Mouse (Mus musculus) adrenal gland, adult 18-20 months (tissue): Measurements from ENCODE around the gene Gm11562. TPM values are rescaled to one million over a fixed set of nuclear protein-coding genes. Genes with fewer than 3 reads are reported as not detected.

ENCODE experiments used
- DNase-seq, 2 experiments: peaks; one replicate each; pipeline ENCODE4 v3.0.0; 2021 to 2022; ENCODE audit warnings: low spot score in 2 of 2
- total RNA-seq, 2 experiments: library from RNA; stranded (reverse); gene quantifications; 1 replicate in 1 of 2; 2 replicates in 1 of 2; pipeline ENCODE4 v1.2.3; 2021

Gene Gm11562
- total RNA-seq, 2 experiments from 2014 or later: not detected

DNA sequence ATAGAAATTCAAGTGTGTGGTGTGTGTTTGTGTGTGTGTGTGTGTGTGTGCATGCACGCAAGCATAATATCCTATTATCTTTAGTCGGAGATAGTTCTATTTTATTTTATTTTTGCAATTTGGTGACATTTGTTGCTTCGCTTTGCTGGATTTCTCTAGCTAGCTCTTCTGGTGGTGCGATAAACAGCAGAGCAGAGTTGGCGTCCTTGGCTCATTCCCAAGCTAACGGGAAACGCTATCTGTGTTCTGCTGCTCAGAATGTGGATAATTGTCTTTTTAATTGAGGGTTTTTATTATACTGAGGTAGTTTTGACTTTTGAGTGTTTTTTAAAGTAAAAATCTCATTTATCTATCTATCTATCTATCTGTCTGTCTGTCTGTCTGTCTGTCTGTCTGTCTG is 35.1 kb downstream of the Gm11562 start:
- no peak for DNase-seq

DNA sequence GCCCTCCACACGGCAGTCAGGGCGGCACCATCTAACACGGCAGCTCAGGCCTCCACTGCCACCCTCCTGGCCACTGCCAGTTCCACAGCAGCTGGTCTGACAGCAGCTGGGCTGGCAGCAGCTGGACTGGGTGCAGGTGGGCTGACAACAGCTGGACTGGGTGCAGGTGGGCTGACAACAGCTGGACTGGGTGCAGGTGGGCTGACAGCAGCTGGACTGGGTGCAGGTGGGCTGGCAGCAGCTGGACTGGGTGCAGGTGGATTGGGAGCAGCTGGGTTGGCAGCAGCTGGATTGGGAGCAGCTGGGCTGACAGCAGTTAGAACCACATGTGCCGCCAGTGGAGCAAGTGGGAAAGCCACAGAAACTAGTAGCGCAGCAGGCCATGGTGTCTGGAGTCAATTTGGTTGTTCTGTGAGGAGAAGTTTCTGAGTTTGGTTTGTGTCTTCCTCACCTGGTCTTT is 37.0 kb downstream of the Gm11562 start, which contains the start of gene Krtap1-4:
Gene Krtap1-4, minus strand, starts transcription at position 410 of the 460 bp plus-strand sequence.
- DNase-seq: no peak

DNA sequence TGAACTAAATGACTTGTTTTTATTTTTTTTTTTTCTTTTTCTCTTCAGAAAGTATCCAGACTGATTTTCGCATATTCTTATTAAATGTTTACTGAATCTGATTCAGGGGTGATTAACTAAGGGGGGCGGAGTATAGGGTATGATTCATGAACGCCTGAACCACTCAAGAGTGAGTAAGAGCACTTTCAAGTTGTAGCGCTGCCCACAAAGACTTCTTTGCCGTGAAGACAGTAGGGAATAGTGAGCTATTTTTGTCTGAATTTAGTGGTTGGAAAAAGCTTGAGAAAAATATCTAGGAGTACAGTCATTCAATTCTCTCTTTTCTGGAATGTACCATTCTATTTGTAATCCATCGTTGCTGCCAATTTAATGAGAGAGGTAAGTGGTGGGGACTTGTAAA is 38.7 kb downstream of the Gm11562 start:
- no peak for DNase-seq

DNA sequence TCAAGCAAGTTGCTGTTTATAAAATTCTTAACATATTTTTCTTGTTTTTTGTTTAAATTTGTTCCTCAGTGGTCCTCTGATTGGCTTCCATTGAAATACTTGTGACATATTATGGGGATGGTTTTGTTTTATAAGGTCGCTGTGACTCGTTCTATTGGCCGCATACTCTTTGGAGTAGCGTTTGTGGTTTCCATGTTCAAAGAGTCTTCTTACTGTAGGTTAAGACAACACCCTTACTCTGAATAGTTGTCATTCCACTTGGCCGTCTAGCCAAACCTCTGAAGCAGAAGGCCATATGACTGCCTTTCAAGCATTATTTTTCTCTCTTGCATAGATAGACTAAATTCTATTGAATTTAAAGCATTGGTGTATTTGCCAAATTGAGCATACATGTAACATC is 39.2 kb downstream of the Gm11562 start:
- no peak for DNase-seq

- no peak for DNase-seq
Observed at GRCm38 (mm10) chr11:99580636-99581035, 39.6 kb downstream of the Gm11562 start, which contains the start of gene Krtap1-5. TSS of gene Krtap1-5 (minus strand) at chr11:99581016.

DNA sequence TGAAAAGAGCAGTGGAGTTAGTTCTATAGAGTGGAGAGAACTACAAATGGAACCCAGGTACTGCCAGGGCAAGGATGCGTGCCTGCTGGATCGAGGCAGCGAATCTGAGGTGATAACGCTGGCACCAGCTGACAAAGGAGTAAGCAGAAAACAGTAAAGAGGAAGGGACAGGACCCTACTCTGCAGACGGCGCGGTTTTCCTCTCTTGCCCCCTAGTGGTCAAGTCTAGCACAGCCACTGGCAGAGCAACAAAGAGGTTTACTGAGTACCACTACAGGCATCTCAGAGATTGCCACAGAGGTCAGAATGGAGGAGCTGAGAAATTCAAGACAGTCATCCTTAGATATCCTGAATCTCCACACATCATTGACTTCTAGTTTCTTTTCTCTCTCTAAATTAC is 46.1 kb downstream of the Gm11562 start:
- peak; percentile 59 to 61 for DNase-seq

DNA sequence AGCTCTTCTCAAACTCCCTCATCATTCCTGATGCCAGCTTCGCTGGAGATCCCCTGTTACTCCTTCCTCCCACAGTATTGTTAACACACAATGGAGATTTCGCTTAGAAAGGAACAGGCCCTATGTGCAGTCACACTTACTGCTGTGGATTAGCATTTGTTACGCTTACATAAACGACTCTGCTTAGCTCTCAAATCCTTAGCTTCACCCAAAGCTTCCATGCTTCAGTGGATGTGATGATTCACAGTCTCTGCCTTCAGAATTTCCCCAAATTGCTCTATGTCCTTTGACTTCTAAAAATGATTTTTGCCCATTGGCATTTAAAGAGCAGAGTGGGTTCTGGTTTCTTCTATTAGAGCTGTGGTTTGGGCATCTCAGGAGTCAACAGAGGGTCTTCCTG is 47.1 kb downstream of the Gm11562 start:
- no peak for DNase-seq

Other genes starting within 250 kb of the Gm11562 start
- gene Krt28, start 245.5 kb downstream of the Gm11562 start, total RNA-seq: not detected
- gene Krt10, start 231.1 kb downstream of the Gm11562 start, total RNA-seq: 1 to 10 TPM; 3.4 to 5.9 TPM
- not detected for gene Krt12, start 198.2 kb downstream of the Gm11562 start, total RNA-seq
- under 1 TPM in 1 of 2 experiments, not detected in 1; 0.16 TPM for gene Krt20, start 182.3 kb downstream of the Gm11562 start, total RNA-seq
- gene Krt23, start 127.3 kb downstream of the Gm11562 start, total RNA-seq: not detected
- gene Krt39, start 99.1 kb downstream of the Gm11562 start, total RNA-seq: not detected
- not detected for gene Krt40, start 77.3 kb downstream of the Gm11562 start, total RNA-seq
- not detected for gene Krtap3-3, start 69.6 kb downstream of the Gm11562 start, total RNA-seq
- not detected for gene Krtap3-2, start 63.6 kb downstream of the Gm11562 start, total RNA-seq
- gene Gm11939, start 61.0 kb downstream of the Gm11562 start, total RNA-seq: not detected
- not detected for gene Krtap3-1, start 53.8 kb downstream of the Gm11562 start, total RNA-seq
- not detected for gene Krtap1-5, start 39.4 kb downstream of the Gm11562 start, total RNA-seq
- gene Krtap1-4, start 36.8 kb downstream of the Gm11562 start, total RNA-seq: not detected
- gene Krtap1-3, start 29.1 kb downstream of the Gm11562 start, total RNA-seq: not detected
- not detected for gene Krtap9-3, start 22.3 kb downstream of the Gm11562 start, total RNA-seq
- gene Gm11938, start 17.1 kb downstream of the Gm11562 start, total RNA-seq: not detected
- not detected for gene Gm11937, start 10.2 kb downstream of the Gm11562 start, total RNA-seq
- not detected for gene Krtap2-4, start 5.6 kb downstream of the Gm11562 start, total RNA-seq
- not detected for gene Krtap4-1, start 7.8 kb upstream of the Gm11562 start, total RNA-seq
- not detected for gene Krtap4-2, start 14.6 kb upstream of the Gm11562 start, total RNA-seq
- gene Krtap4-7, start 23.7 kb upstream of the Gm11562 start, total RNA-seq: not detected
- gene Gm11555, start 29.8 kb upstream of the Gm11562 start, total RNA-seq: not detected
- gene Gm11563, start 38.5 kb upstream of the Gm11562 start, total RNA-seq: not detected
- not detected for gene Krtap4-6, start 45.5 kb upstream of the Gm11562 start, total RNA-seq
- gene Gm14190, start 70.3 kb upstream of the Gm11562 start, total RNA-seq: not detected
- not detected for gene Gm14180, start 113.9 kb upstream of the Gm11562 start, total RNA-seq
- gene Gm11595, start 152.5 kb upstream of the Gm11562 start, total RNA-seq: not detected
- not detected for gene Krtap4-8, start 160.3 kb upstream of the Gm11562 start, total RNA-seq
- not detected for gene Krtap4-9, start 164.8 kb upstream of the Gm11562 start, total RNA-seq
- gene Gm11596, start 173.0 kb upstream of the Gm11562 start, total RNA-seq: not detected
- gene Gm11569, start 178.5 kb upstream of the Gm11562 start, total RNA-seq: not detected
- not detected for gene Gm11554, start 184.0 kb upstream of the Gm11562 start, total RNA-seq
- gene Krtap4-13, start 189.5 kb upstream of the Gm11562 start, total RNA-seq: not detected
- not detected for gene Gm11564, start 195.2 kb upstream of the Gm11562 start, total RNA-seq
- not detected for gene 2300003K06Rik, start 217.6 kb upstream of the Gm11562 start, total RNA-seq
- gene Krtap4-16, start 231.2 kb upstream of the Gm11562 start, total RNA-seq: not detected
- not detected for gene Gm11568, start 237.5 kb upstream of the Gm11562 start, total RNA-seq
- not detected for gene Gm11559, start 244.0 kb upstream of the Gm11562 start, total RNA-seq